Mouse (Mus musculus) gastrocnemius, postnatal 10 days (tissue): ENCODE data around the gene Hmcn1. TPM values are rescaled to one million over a fixed set of nuclear protein-coding genes. Genes with fewer than 3 reads are reported as not detected.

ENCODE experiments used
- DNase-seq: peaks from one replicate; pipeline ENCODE4 v3.0.0; 2021; ENCODE audit warnings: mixed read lengths
- total RNA-seq, 2 experiments: library from RNA; stranded (reverse); gene quantifications; 2 replicates each; pipeline ENCODE4 v1.2.3; 2021

Hmcn1 gene
- total RNA-seq, 2 experiments from 2014 or later: 10.3 to 13.1 TPM

DNA sequence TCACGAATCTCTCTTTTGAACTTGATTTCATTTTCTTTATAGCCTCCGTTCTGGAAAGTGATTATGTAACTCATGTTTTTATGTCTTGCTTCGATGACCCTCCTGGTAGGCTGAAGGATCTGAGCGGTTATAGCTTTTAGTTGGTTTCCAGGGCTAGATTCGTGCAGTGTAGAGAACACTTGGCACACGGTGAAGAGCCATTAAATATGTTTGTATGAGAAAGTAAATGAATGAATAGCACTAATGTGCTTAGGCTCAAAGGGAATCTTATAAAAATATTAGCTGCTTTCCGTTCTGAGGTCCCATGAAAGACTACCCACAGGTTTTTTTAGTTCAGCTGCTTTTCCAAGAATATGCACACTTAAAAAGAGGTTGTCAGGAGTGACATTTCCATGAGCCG lies 458.6 kb downstream of the Hmcn1 start:
- DNase-seq: no peak

DNA sequence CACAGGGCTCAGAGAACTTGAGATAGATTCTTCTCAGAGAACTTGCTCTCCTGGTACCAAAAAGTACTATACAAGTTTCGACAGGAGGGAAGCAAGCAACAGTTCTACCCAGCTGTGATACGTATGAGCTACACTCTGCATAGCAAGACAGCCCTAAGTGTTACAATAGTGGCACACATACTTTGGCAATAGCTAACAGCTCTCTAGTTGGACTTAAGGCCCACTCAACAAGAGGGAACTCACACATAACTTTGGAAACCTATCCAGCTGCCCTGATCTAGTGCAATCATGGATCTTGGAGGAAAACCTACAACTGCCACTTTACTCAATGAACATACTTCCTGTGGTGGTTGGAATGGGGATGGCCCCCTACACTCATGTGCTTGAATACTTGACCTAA lies 480.2 kb downstream of the Hmcn1 start:
- no peak for DNase-seq

Other genes with a start within 250 kb of the Hmcn1 start
- under 1 TPM in 1 of 2 experiments, not detected in 1; 0.16 TPM for gene Gm47985, start 189.1 kb upstream of the Hmcn1 start, total RNA-seq
- not detected for gene Gm8947, start 198.9 kb upstream of the Hmcn1 start, total RNA-seq
- not detected for gene Gm47995, start 205.0 kb upstream of the Hmcn1 start, total RNA-seq
- gene 3110040M04Rik, start 210.7 kb upstream of the Hmcn1 start, total RNA-seq: not detected
- gene Gm47996, start 216.7 kb upstream of the Hmcn1 start, total RNA-seq: not detected